Mouse (Mus musculus) liver, embryonic 16.5 days (tissue): ENCODE data around the gene Taar3. TPM values are rescaled to one million over a fixed set of nuclear protein-coding genes. Genes with fewer than 3 reads are reported as not detected.

Source experiments
- ATAC-seq: fragments of 200-750 bp; cut with Nextera tagmentation; 2 replicates; pipeline ENCODE4 v1.8.0; 2017; ENCODE audit warnings: low read depth, mild to moderate bottlenecking, moderate number of reproducible peaks, moderate library complexity
- H3K27ac ChIP-seq: fragments of 300-500 bp; sonication (generic); 2 replicates; pipeline ENCODE4 v1.5.1; 2014; ENCODE audit warnings: mild to moderate bottlenecking, low read length
- H3K27me3 ChIP-seq: fragments of 300-500 bp; sonication (generic); 2 replicates; pipeline ENCODE4 v1.6.1; 2014; ENCODE audit warnings: low read depth, low read length, mixed read lengths; ENCODE audit not compliant: control insufficient read depth, insufficient read depth
- H3K36me3 ChIP-seq: fragments of 300-500 bp; sonication (generic); 2 replicates; pipeline ENCODE4 v1.6.1; 2014; ENCODE audit warnings: mild to moderate bottlenecking; ENCODE audit not compliant: control insufficient read depth, insufficient read depth
- H3K4me1 ChIP-seq: fragments of 300-500 bp; sonication (generic); 2 replicates; pipeline ENCODE4 v1.6.1; 2014; ENCODE audit warnings: low read depth, low read length, mixed read lengths; ENCODE audit not compliant: control insufficient read depth
- H3K4me2 ChIP-seq: fragments of 300-500 bp; sonication (generic); 2 replicates; pipeline ENCODE4 v1.6.1; 2014; ENCODE audit warnings: low read depth, low read length, mixed read lengths
- H3K4me3 ChIP-seq: fragments of 300-500 bp; sonication (generic); 2 replicates; pipeline ENCODE4 v1.5.1; 2014; ENCODE audit warnings: low read depth, mild to moderate bottlenecking, low read length
- H3K9ac ChIP-seq: fragments of 300-500 bp; sonication (generic); 2 replicates; pipeline ENCODE4 v1.6.1; 2014; ENCODE audit warnings: low read depth, low read length
- H3K9me3 ChIP-seq: fragments of 300-500 bp; sonication (generic); replicated peaks from 2 replicates; pipeline ENCODE4 v1.6.1; 2016; ENCODE audit warnings: low read length; ENCODE audit not compliant: control insufficient read depth
- WGBS: fragments of 180-500 bp; shearing (Covaris S2); extraction: QIAGEN DNeasy Blood & Tissue Kit; methylation state at CpG from one replicate; pipeline ENCODE4 v1.1.7; 2014; ENCODE audit not compliant: insufficient replicate concordance; 5-methylcytosine and 5-hydroxymethylcytosine counted together
- polyA plus RNA-seq: library from polyadenylated mRNA; unstranded; fragments of >200 nt; fragmentation: Nextera tagmentation; extraction: Ambion mirVana; gene quantifications from 2 replicates; pipeline ENCODE4 v1.2.1, GENCODE M21; 2015

Gene Taar3
- polyA plus RNA-seq, 1 experiment from 2014 or later: not detected

DNA sequence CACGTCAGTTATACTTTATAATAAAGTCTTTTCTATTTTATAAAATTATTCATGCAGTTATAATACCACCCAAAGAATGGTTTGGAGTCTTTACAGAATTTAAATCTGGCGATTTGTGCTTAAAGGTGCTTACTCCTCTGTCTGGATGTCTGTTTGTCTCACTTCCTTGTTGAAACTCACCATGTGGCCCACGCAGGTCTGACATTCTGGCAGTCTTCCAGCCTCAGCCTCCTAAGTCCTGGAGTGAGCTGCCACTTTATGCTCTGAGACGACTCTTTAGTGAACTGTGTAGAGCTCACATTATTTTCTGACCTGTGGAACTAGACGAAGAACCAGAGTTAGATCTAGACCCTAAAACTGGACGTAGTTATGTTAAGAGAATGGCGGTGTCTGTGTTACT is 1.3 kb upstream of the Taar3 start:
- Histone ChIP-seq H3K9ac (no peak overlapping the region), H3K36me3 (no peaks in the 10 kb centered on the region), H3K4me1 (no peaks in the 10 kb centered on the region), H3K27ac (no peak overlapping the region), H3K4me2 (no peak overlapping the region), H3K9me3 (no peaks in the 10 kb centered on the region), H3K27me3 (no peaks in the 10 kb centered on the region), H3K4me3 (no peak overlapping the region)
- WGBS: 52% methylated on average over 7 of the region's 7 CpGs
- no peak for ATAC-seq

DNA sequence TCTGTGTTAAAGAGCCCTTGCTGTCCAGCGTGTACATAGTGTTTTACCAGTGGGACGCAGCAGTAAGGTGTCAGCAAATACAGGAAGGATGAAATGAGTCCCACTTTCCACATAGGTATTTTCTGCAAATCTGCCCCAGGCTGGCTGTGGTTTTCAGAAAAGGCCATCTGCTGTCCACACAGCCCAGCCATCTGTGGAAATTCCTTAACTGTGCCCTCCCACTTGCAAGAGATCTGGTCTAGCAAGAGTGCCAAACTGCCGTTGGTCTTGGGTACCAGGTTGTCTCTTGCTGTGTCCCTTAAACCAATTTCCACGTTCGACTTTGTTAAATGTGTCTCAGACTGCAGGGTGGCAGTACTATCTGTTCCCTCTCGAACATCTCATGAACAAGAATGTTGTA is 2.4 kb downstream of the Taar3 start:
- H3K9ac ChIP-seq: no peak overlapping the region
- H3K36me3 ChIP-seq: no peaks in the 10 kb centered on the region
- ATAC-seq: no peak
- no peak overlapping the region for H3K27ac ChIP-seq
- H3K4me2 ChIP-seq: no peak overlapping the region
- no peak overlapping the region for H3K4me3 ChIP-seq
- 68% methylated on average over 6 of the region's 6 CpGs for WGBS
- no peaks in the 10 kb centered on the region for H3K27me3 ChIP-seq
- no peaks in the 10 kb centered on the region for H3K4me1 ChIP-seq
- H3K9me3 ChIP-seq: no peaks in the 10 kb centered on the region

DNA sequence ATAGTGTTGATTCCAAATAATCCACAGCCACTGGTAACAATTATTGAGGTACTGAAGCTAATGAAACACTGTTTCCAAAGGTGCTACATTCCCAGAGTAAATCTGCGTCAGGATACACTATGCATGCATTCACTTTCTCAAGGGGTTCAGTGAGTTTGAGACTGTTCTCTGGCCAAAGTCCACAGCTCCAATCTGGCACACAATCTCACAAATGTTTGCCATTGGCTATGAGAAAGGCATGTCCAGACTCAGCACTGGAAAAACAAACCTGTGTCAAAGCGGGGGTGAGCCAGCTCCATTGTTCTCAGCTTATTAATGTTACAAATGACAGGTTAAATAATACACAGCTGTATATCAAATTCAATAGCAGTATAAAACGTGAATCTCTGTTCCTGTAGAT is 9.7 kb downstream of the Taar3 start:
- Histone ChIP-seq H3K27ac (no peak overlapping the region), H3K9me3 (no peaks in the 10 kb centered on the region), H3K4me1 (no peaks in the 10 kb centered on the region), H3K9ac (no peak overlapping the region), H3K4me3 (no peak overlapping the region), H3K27me3 (no peaks in the 10 kb centered on the region), H3K4me2 (no peak overlapping the region), H3K36me3 (no peaks in the 10 kb centered on the region)
- ATAC-seq: no peak
- WGBS: 46% methylated on average over 3 of the region's 3 CpGs

DNA sequence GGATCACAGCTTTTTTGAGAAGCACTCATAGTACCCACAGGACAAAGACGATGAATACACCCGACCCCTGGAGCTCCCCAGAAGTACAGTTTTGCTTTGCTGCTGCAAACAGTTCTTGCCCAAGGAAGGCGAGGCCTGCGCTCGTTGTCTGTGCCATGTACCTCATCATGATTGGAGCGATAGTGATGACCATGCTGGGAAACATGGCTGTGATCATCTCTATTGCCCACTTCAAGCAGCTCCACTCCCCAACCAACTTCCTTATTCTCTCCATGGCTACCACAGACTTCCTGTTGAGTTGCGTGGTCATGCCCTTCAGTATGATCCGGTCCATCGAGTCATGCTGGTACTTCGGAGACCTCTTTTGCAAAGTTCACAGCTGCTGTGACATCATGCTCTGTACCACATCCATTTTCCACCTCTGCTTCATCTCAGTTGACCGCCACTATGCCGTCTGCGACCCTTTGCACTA is 11.1 kb downstream of the Taar3 start, which contains the start of gene Taar4:
TSS of gene Taar4 (plus strand) at position 51 of the 472 bp plus-strand sequence.
- Histone ChIP-seq H3K4me2 (no peak within 1 kb of the TSS), H3K36me3 (no peaks in the 10 kb centered on the region), H3K27ac (no peak within 1 kb of the TSS), H3K4me1 (no peaks in the 10 kb centered on the region), H3K4me3 (no peak within 1 kb of the TSS), H3K27me3 (no peaks in the 10 kb centered on the region), H3K9me3 (no peaks in the 10 kb centered on the region), H3K9ac (no peak within 1 kb of the TSS)
- no peak for ATAC-seq
- WGBS: 64% methylated on average over 13 of the region's 13 CpGs

DNA sequence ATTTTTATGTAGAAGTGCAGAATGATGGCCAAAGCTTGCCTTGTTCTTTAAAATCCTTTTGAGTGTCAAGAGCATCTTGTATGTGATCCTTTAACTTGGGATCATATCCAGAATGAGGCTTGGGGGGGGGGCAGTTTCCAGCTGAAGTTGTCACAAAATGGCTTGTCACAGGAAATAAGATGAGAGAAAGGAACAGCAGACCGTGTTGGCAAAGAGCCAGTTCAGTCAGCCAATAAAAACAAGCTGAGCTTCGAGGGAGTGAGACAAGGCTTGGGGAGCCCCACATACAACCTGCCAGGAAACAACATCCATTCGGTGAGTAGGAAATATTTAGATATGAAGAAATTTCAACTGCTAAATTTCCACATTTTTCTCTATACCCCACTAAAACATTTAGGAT is 14.1 kb downstream of the Taar3 start:
- H3K27ac ChIP-seq: no peak overlapping the region
- no peaks in the 10 kb centered on the region for H3K27me3 ChIP-seq
- H3K4me1 ChIP-seq: no peaks in the 10 kb centered on the region
- no peaks in the 10 kb centered on the region for H3K9me3 ChIP-seq
- ATAC-seq: no peak
- H3K4me3 ChIP-seq: no peak overlapping the region
- 56% methylated on average over 3 of the region's 3 CpGs for WGBS
- no peak overlapping the region for H3K4me2 ChIP-seq
- H3K9ac ChIP-seq: no peak overlapping the region
- no peaks in the 10 kb centered on the region for H3K36me3 ChIP-seq

DNA sequence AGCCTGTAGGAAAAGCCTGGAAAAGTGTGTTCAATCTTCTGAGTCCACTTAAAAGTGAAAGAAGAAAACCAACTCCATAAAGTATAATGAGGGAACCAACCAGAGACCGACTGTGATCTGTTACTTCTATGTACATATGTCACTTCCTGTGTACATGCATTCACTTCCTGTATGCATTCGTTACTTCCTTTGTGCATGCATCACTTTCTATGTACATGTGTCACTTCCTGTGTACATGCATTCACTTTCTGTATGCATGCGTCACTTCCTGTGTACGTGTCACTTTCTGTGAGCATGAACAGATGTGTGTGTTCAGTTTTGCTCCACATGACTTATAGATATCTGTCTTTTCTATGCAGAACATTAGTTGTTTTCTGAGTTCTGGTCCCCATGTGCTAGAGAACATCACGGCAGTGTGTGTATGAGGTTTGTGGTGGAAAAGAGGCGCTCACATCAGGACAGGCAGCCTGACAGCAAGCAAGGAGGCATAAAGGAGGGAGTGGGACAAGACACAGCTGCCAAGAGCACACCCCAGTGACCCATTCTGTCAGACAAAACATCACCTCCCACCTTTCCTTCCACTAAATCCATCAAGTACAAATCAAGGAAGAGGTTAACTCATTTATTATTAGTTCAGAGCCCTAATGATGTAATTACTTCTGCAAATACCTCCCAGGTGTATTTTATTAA is 15.7 kb downstream of the Taar3 start:
- no peak overlapping the region for H3K4me3 ChIP-seq
- no peak for ATAC-seq

DNA sequence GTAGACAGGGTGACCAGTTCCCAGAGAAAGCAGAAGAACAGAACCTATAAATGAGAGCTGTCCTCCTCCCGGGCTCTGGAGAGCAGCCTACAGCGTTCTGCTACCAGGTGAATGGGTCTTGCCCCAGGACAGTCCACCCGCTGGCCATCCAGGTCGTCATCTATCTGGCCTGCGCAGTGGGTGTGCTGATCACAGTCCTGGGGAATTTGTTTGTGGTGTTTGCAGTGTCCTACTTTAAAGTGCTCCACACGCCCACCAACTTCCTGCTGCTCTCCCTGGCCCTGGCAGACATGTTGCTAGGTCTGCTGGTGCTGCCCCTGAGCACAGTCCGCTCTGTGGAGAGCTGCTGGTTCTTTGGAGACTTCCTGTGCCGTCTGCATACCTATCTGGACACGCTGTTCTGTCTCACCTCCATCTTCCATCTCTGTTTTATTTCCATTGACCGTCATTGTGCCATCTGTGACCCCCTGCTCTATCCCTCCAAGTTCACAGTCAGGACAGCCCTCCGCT is 21.4 kb downstream of the Taar3 start, which contains the start of gene Taar5:
TSS of gene Taar5 (plus strand) at position 51 of the 510 bp plus-strand sequence.
- H3K9ac ChIP-seq: no peak within 1 kb of the TSS
- no peaks in the 10 kb centered on the region for H3K27me3 ChIP-seq
- no peaks in the 10 kb centered on the region for H3K9me3 ChIP-seq
- no peaks in the 10 kb centered on the region for H3K4me1 ChIP-seq
- no peaks in the 10 kb centered on the region for H3K36me3 ChIP-seq
- H3K4me3 ChIP-seq: no peak within 1 kb of the TSS
- H3K4me2 ChIP-seq: no peak within 1 kb of the TSS
- no peak for ATAC-seq
- H3K27ac ChIP-seq: no peak within 1 kb of the TSS
- 74% methylated on average over 11 of the region's 11 CpGs for WGBS

More for the DNA sequence above, 15.7 kb downstream of the Taar3 start:
- no peak overlapping the region for H3K27ac ChIP-seq
- no peak overlapping the region for H3K9ac ChIP-seq
- H3K4me2 ChIP-seq: no peak overlapping the region
- H3K36me3 ChIP-seq: no peaks in the 10 kb centered on the region
- WGBS: 61% methylated on average over 6 of the region's 6 CpGs
- H3K27me3 ChIP-seq: no peaks in the 10 kb centered on the region
- no peaks in the 10 kb centered on the region for H3K4me1 ChIP-seq
- no peaks in the 10 kb centered on the region for H3K9me3 ChIP-seq

DNA sequence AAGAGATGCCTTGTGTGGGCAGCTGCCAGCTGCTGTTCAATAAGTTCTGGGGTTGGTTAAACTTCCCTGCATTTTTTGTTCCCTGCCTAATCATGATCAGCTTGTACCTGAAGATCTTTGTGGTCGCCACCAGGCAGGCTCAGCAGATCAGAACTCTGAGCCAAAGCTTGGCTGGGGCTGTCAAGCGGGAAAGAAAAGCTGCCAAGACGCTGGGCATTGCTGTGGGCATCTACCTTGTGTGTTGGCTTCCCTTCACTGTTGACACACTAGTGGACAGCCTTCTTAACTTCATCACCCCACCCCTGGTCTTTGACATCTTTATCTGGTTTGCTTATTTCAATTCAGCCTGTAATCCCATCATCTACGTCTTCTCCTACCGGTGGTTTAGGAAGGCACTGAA is 21.9 kb downstream of the Taar3 start:
- no peak overlapping the region for H3K27ac ChIP-seq
- H3K4me2 ChIP-seq: no peak overlapping the region
- no peaks in the 10 kb centered on the region for H3K27me3 ChIP-seq
- WGBS: 58% methylated on average over 5 of the region's 5 CpGs
- H3K4me3 ChIP-seq: no peak overlapping the region
- no peaks in the 10 kb centered on the region for H3K4me1 ChIP-seq
- H3K9me3 ChIP-seq: no peaks in the 10 kb centered on the region
- H3K36me3 ChIP-seq: no peaks in the 10 kb centered on the region
- no peak overlapping the region for H3K9ac ChIP-seq
- ATAC-seq: no peak

DNA sequence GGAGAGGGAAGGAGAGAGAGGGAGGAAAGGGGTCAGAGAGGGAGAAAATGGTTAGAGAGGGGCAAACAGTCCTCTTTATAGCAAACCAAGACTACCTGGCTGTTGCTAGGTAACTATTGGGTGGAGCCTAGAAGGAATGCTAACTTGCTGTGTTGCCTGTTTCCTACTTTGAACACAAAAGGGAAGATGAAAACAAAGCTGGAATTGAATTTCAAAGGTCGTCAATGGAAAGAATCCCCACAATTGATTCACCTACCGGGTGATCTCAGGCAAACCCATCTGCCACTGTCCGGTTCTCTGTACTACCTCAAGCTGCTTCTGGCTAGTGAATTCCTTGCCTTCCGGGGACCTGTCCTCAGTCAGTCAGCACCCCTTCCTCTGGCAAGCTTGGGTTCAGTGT is 28.6 kb downstream of the Taar3 start:
- no peaks in the 10 kb centered on the region for H3K27me3 ChIP-seq
- no peak overlapping the region for H3K9ac ChIP-seq
- no peaks in the 10 kb centered on the region for H3K9me3 ChIP-seq
- no peak overlapping the region for H3K27ac ChIP-seq
- 51% methylated on average over 4 of the region's 4 CpGs for WGBS
- H3K4me3 ChIP-seq: no peak overlapping the region
- no peaks in the 10 kb centered on the region for H3K4me1 ChIP-seq
- no peak overlapping the region for H3K4me2 ChIP-seq
- no peak for ATAC-seq
- H3K36me3 ChIP-seq: no peaks in the 10 kb centered on the region
